Mouse (Mus musculus) c-Kit-negative CD71-positive TER-119-positive erythroid progenitor cells, embryonic 14.5 days (primary cell): Measurements from ENCODE around the gene Gldc.

ENCODE experiments used
- DNase-seq: peaks from one replicate; pipeline ENCODE4 v3.0.0-alpha.2; 2013; ENCODE audit warnings: low read depth, low spot score

Gldc gene

GRCm38 (mm10) chr19:30107221-30107845 lies 67.9 kb downstream of the Gldc start:
- DNase-seq, result no peak

- no peak for DNase-seq
Measured at GRCm38 (mm10) chr19:30105045-30105842, 70.0 kb downstream of the Gldc start.

GRCm38 (mm10) chr19:30102620-30103019 lies 72.6 kb downstream of the Gldc start:
- DNase-seq, result no peak

- DNase-seq, result no peak
Measured at GRCm38 (mm10) chr19:30100571-30100970, 74.7 kb downstream of the Gldc start.

GRCm38 (mm10) chr19:30097039-30097438 lies 78.2 kb downstream of the Gldc start:
- DNase-seq, result no peak

- no peak for DNase-seq
Measured at GRCm38 (mm10) chr19:30096186-30096585, 79.0 kb downstream of the Gldc start.

- no peak for DNase-seq
Measured at GRCm38 (mm10) chr19:30091644-30092295, 83.5 kb downstream of the Gldc start.

GRCm38 (mm10) chr19:30090163-30090562 lies 85.1 kb downstream of the Gldc start:
- no peak for DNase-seq

- DNase-seq, result no peak
Measured at GRCm38 (mm10) chr19:30065797-30066196, 109.4 kb downstream of the Gldc start.

GRCm38 (mm10) chr19:30054218-30054617 lies 121.0 kb downstream of the Gldc start:
- DNase-seq, result no peak

GRCm38 (mm10) chr19:30051479-30051878 lies 123.8 kb downstream of the Gldc start:
- no peak for DNase-seq

GRCm38 (mm10) chr19:30050584-30050983 lies 124.6 kb downstream of the Gldc start:
- peak; percentile 39 for DNase-seq
